In genomic region chrX:6418140-6418539, GRCm38 (mm10) we compare ENCODE assay signal across 12 mouse cellular contexts.
"Had no signal": no experiment of that assay in that cellular context is flagged by ENCODE, and none has a peak within 500 bp of the region (broad histone marks: within the 10 kb centered on the region; RNA-seq: fewer than 3 reads in every experiment).

No protein-coding gene starts in this region.

- H3K9ac ChIP-seq: limb, embryonic 15.5 days; liver, embryonic 12.5 days; lung, embryonic 14.5 days; midbrain, embryonic 12.5 days had no signal

- ATAC-seq: liver, embryonic 12.5 days; midbrain, embryonic 16.5 days had no signal

- H3K27ac ChIP-seq: limb, embryonic 15.5 days; liver, embryonic 12.5 days; midbrain, embryonic 12.5 days had no signal

- H3K27me3 ChIP-seq: limb, embryonic 15.5 days; liver, embryonic 12.5 days; midbrain, embryonic 12.5 days had no signal

- H3K36me3 ChIP-seq: limb, embryonic 15.5 days; liver, embryonic 12.5 days; midbrain, embryonic 12.5 days had no signal

- DNase-seq: kidney, adult 11 months; kidney, postnatal 36 days; layer of hippocampus, adult 9-11 months; layer of hippocampus, postnatal 36 days; lung, embryonic 14.5 days; lung, postnatal 14 days; right cerebral cortex, postnatal 14 days; thymus, postnatal 4 days had no signal

- H3K4me2 ChIP-seq: limb, embryonic 15.5 days; liver, embryonic 12.5 days; lung, embryonic 14.5 days; midbrain, embryonic 12.5 days had no signal

- H3K9me3 ChIP-seq: limb, embryonic 15.5 days; liver, embryonic 12.5 days; midbrain, embryonic 12.5 days had no signal

- H3K4me1 ChIP-seq: limb, embryonic 15.5 days; liver, embryonic 12.5 days; midbrain, embryonic 12.5 days had no signal

- H3K4me3 ChIP-seq: limb, embryonic 15.5 days; liver, embryonic 12.5 days; midbrain, embryonic 12.5 days had no signal
